Mouse (Mus musculus) T-cell, adult 2 months (primary cell): Measurements from ENCODE around the gene G430095P16Rik.

ENCODE experiments used
- DNase-seq: peaks from one replicate; pipeline ENCODE4 v3.0.0; 2022; ENCODE audit warnings: low spot score

Gene G430095P16Rik

DNA sequence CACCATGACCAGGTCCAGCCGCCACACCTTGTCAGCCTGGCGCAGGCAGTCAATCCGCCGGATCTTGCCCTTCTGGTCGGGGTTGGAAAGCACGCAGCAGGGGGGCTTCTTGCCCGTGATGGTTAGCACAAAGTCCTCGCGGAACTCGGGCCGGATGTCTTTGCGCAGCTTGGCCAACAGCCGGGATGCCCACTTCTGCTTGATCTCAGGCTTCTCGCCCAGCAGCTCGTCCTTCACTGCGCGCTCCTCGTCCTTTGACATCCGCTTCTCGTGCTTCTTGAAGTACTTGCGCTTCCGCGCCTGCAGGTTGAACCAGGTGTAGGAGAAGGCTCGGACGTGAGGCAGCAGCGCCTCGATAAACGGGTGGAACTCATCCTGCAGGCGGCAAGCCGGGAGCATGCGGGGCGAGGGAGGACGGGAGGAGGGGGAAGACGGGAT is 49.2 kb downstream of the G430095P16Rik start:
- DNase-seq = no peak

DNA sequence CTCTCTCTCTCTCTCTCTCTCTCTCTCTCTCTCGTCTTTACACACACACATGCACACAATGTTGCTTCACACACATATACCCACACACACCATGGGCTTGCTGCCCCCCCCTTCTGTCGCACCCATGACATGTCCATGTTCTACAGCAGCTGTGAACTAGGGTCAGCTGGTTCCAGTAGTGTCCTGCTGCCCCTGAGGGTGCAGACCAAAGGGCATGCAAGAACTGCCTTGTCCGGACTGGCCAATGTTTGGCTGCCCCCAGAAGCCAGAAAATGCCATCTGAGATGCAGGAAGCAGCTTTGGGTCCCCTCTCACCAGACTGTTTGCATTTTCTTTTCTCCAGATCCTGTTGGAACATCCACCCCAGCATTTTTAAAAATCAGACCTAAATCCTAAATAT is 49.8 kb downstream of the G430095P16Rik start:
- DNase-seq = no peak

DNA sequence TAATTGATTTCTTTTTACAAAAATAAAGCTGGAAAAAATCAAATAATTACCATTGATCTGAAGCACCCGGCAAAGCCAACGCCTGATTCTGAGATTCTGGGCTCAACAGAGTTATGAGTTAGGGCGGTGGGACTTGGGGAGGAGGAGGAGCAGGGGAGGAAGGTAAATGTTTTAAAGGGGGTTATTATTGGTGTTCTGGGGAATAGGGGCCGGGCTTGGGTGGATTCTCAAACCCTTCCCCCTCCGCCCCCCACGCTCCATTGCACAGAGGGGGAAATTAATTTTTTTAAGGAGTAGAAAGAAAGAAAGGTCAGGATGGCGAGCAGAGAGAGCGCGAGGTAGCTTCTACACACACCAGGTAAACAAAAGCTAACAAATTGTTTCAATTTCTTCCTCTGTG is 50.5 kb downstream of the G430095P16Rik start:
- DNase-seq = no peak

- no peak for DNase-seq
Observed at GRCm38 (mm10) chr8:84773833-84774232, 51.0 kb downstream of the G430095P16Rik start.

- DNase-seq = no peak
Observed at GRCm38 (mm10) chr8:84774473-84774911, 51.7 kb downstream of the G430095P16Rik start.

- no peak for DNase-seq
Observed at GRCm38 (mm10) chr8:84775105-84775591, 52.3 kb downstream of the G430095P16Rik start.

GRCm38 (mm10) chr8:84775621-84776113 is 52.9 kb downstream of the G430095P16Rik start:
- DNase-seq = no peak
